Mouse (Mus musculus): Measurements from ENCODE around the gene Gm29094.
"Not testable (repeated sequence)": the region's sequence is repeated elsewhere in the genome, so short reads cannot be mapped to it uniquely, and the experiment has no call there.

Gm29094 gene

GRCm38 (mm10) chr9:89198969-89199416 lies at the start of gene Gm29094, which contains the start of gene Bcl2a1b:
Gene Gm29094 (plus strand): TSS chr9:89199379.
Gene Bcl2a1b (plus strand): TSS chr9:89199209.
- not testable (repeated sequence) for DNase-seq

- not testable (repeated sequence) for DNase-seq
These were observed 26.6 kb upstream of the Gm29094 start for GRCm38 (mm10) chr9:89172539-89172938.

GRCm38 (mm10) chr9:89178833-89179232 lies 20.3 kb upstream of the Gm29094 start:
- peak; percentile 82 to 84 for DNase-seq

GRCm38 (mm10) chr9:89179469-89179868 lies 19.7 kb upstream of the Gm29094 start:
- not testable (repeated sequence) for DNase-seq

GRCm38 (mm10) chr9:89187006-89187405 lies 12.2 kb upstream of the Gm29094 start:
- DNase-seq = not testable (repeated sequence)

- DNase-seq = not testable (repeated sequence)
These were observed 3.7 kb upstream of the Gm29094 start for GRCm38 (mm10) chr9:89195483-89195882.

- DNase-seq = not testable (repeated sequence)
These were observed 1.7 kb upstream of the Gm29094 start for GRCm38 (mm10) chr9:89197509-89197908.

- DNase-seq = not testable (repeated sequence)
These were observed 830 bp upstream of the Gm29094 start for GRCm38 (mm10) chr9:89198349-89198748.

- not testable (repeated sequence) for DNase-seq
These were observed 3.1 kb downstream of the Gm29094 start for GRCm38 (mm10) chr9:89202256-89202655.

- DNase-seq = not testable (repeated sequence)
These were observed 9.8 kb downstream of the Gm29094 start for GRCm38 (mm10) chr9:89208939-89209338.

- DNase-seq = peak in 1 of 2 experiments; percentile 17
These were observed 11.3 kb downstream of the Gm29094 start, which contains the start of gene Mthfs for GRCm38 (mm10) chr9:89210353-89211064. Gene Mthfs (plus strand): TSS chr9:89210676.

GRCm38 (mm10) chr9:89211065-89211858 lies 12.1 kb downstream of the Gm29094 start:
- DNase-seq = peak; percentile 83 to 90

GRCm38 (mm10) chr9:89212428-89212827 lies 13.2 kb downstream of the Gm29094 start:
- peak; percentile 36 to 60 for DNase-seq

GRCm38 (mm10) chr9:89218174-89218573 lies 19.0 kb downstream of the Gm29094 start:
- not testable (repeated sequence) for DNase-seq

- not testable (repeated sequence) for DNase-seq
These were observed 20.5 kb downstream of the Gm29094 start for GRCm38 (mm10) chr9:89219668-89220067.

GRCm38 (mm10) chr9:89220704-89221287 lies 21.6 kb downstream of the Gm29094 start:
- not testable (repeated sequence) for DNase-seq

GRCm38 (mm10) chr9:89226071-89226470 lies 26.9 kb downstream of the Gm29094 start:
- DNase-seq = peak in 1 of 2 experiments; percentile 10

GRCm38 (mm10) chr9:89228122-89228521 lies 28.9 kb downstream of the Gm29094 start:
- no peak for DNase-seq

GRCm38 (mm10) chr9:89230897-89231497 lies 31.8 kb downstream of the Gm29094 start:
- DNase-seq = peak; percentile 70 to 72

GRCm38 (mm10) chr9:89237131-89237530 lies 38.0 kb downstream of the Gm29094 start:
- DNase-seq = not testable (repeated sequence)

GRCm38 (mm10) chr9:89238976-89239505 lies 39.9 kb downstream of the Gm29094 start:
- DNase-seq = not testable (repeated sequence)

GRCm38 (mm10) chr9:89240516-89241019 lies 41.4 kb downstream of the Gm29094 start:
- not testable (repeated sequence) for DNase-seq
